Mouse (Mus musculus): ENCODE measurements at regions not wholly inside any gene's neighbourhood (a gene's known extent, or its start where the extent isn't known, plus 50 kb on each side); places are given as distances from the start of the nearest gene placed in this dataset.
"Not testable (repeated sequence)": the region's sequence is repeated elsewhere in the genome, so short reads cannot be mapped to it uniquely, and the experiment has no call there.

GRCm38 (mm10) chr17:83993028-83993427, 145.3 kb upstream of the Haao start:
- DNase-seq (ENCODE audit: low spot score in 2 of 2) = no peak

DNA sequence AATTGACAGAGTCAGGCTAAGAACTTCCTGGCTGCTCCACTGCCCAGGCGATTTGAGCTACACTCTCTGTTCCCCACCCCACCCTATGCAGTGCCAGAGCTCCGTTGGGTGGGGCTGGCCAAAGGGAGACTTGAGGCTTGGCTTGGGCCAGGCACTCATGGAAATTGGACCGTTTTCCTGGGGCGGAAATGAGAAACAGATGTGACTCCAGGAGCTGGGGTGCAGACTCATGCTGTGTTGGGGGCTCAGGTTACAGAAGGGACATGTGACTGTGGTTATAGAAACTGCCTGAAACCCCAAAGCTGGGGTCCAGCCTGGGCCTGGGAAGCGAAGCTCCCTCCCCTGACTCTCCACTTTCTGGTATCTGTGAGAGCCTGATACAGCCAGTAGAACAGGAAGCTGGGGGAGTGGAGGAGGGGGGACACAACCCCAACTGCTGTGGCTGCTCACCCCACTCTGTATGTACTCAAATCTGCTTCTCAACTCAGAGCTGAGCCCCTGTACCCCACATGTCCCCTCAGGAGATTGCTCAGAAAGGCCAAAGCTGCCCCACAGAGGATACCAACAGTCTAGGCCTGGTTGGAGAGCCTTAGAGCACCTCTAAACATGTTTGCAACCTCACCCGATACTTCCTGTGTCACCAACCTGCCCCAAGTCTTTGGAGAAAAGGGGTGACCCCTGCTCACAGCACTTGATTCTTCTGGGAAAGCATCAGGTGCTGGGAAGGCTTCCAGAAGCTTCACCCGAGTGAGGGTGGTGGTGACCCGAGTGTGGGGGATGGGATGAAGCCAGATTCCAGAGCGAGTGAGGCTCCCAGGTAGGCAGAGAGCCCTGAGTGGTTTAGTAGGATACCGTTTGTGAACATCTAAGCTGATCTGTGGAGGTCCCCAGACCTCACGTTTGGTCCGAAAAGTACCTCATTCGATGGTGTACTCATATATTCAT, 142.9 kb upstream of the Haao start:
- no peak for DNase-seq (ENCODE audit: low spot score in 2 of 2)

- DNase-seq (ENCODE audit: low spot score in 2 of 2) = no peak
These were observed 141.1 kb upstream of the Haao start for GRCm38 (mm10) chr17:83988897-83989296.

GRCm38 (mm10) chr17:83988165-83988564, 140.4 kb upstream of the Haao start:
- no peak for DNase-seq (ENCODE audit: low spot score in 2 of 2)

- DNase-seq (ENCODE audit: low spot score in 2 of 2) = no peak
These were observed 139.9 kb upstream of the Haao start for GRCm38 (mm10) chr17:83987683-83988082.

- DNase-seq (ENCODE audit: low spot score in 2 of 2) = no peak
These were observed 138.3 kb upstream of the Haao start for GRCm38 (mm10) chr17:83985916-83986578.

GRCm38 (mm10) chr17:83985333-83985790, 137.6 kb upstream of the Haao start:
- DNase-seq (ENCODE audit: low spot score in 2 of 2) = peak in 1 of 2 experiments; percentile 35

GRCm38 (mm10) chr17:83983837-83984388, 136.2 kb upstream of the Haao start:
- DNase-seq (ENCODE audit: low spot score in 2 of 2) = no peak

DNA sequence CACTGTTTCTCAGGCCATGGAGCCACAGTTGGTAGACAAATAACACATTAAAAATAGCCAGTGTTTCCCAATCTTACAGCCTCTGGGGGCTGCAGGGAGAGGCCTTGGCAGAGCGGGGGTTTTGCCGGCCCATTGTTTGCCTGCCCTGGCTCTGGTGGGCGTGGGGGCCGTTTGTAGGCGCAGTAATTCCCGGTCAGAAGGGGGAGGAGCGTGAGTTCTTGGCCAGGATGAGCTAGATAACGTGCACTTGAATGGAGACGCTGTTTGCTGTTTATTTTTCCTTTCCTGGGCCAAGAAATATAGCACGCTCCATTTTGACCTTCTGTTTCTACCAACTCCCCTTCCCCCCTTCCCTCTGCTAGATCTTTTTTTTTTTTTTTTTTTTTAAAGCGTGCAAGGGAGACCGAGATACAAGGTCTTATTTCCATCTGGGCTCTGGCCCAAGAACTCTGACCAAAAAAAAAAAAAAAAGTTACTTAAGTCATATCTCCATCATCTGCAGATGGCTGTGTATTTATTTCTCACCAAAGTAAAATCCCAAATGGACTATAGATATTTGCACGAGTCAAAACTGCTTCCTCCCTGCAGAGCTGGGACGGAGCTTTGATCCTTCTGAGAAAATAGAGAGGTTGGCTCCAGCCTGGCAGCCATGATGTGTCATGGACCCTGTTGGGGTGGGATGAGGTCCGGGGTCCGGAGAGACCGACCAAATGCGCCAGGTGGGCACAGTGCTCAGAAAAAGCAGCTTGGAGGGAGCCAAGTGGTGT, 135.5 kb upstream of the Haao start:
- DNase-seq (ENCODE audit: low spot score in 2 of 2) = no peak

GRCm38 (mm10) chr17:83982700-83983069, 134.9 kb upstream of the Haao start:
- no peak for DNase-seq (ENCODE audit: low spot score in 2 of 2)

GRCm38 (mm10) chr17:83978858-83979470, 131.2 kb upstream of the Haao start:
- no peak for DNase-seq (ENCODE audit: low spot score in 2 of 2)

GRCm38 (mm10) chr17:83977725-83978124, 130.0 kb upstream of the Haao start:
- no peak for DNase-seq (ENCODE audit: low spot score in 2 of 2)

DNA sequence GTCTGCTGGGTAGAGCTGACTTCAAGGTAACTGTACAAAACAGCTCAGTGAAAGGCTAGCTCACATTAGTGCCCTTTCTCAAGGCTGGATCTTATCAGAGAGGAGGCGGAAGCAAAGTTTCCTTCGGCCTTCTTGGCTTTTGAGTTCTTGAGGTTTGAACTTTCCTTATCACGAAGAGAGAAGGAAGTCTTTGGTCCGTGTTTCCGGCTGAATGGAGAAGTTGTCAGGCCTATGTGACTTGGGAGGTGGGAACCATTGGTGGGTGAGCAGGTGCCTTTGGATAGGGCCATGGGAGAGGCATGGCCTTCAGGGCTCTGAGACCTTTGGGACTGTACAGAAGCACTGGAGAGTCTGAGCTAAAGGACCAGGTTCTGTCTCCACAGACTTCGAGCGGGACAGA, 128.1 kb upstream of the Haao start:
- no peak for DNase-seq (ENCODE audit: low spot score in 2 of 2)

- DNase-seq (ENCODE audit: low spot score in 2 of 2) = peak in 1 of 2 experiments; percentile 72
These were observed 125.9 kb upstream of the Haao start for GRCm38 (mm10) chr17:83973461-83974350.

- DNase-seq (ENCODE audit: low spot score in 2 of 2) = no peak
These were observed 125.1 kb upstream of the Haao start for GRCm38 (mm10) chr17:83972874-83973273.

- no peak for DNase-seq (ENCODE audit: low spot score in 2 of 2)
These were observed 124.7 kb upstream of the Haao start for GRCm38 (mm10) chr17:83972470-83972869.

DNA sequence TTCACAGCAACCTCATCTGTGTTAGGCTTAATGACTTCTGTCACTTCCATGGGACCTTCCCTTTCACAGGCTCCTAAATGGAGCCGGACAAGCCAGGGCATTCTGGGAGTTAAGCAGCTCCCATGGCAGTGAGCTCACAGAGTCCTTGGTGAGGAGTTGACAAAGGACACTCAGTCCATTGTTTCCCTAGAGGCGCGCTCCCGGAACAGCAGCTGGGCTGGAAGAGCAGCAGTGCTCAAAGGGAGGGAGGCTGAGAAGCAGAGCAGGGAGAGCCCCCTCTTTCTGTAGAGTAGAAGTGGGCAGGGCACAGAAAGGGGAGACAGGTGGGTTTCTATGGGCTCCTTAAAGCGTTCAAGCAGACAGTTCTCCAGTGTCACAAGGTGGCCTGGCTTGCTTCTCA, 124.3 kb upstream of the Haao start:
- no peak for DNase-seq (ENCODE audit: low spot score in 2 of 2)

DNA sequence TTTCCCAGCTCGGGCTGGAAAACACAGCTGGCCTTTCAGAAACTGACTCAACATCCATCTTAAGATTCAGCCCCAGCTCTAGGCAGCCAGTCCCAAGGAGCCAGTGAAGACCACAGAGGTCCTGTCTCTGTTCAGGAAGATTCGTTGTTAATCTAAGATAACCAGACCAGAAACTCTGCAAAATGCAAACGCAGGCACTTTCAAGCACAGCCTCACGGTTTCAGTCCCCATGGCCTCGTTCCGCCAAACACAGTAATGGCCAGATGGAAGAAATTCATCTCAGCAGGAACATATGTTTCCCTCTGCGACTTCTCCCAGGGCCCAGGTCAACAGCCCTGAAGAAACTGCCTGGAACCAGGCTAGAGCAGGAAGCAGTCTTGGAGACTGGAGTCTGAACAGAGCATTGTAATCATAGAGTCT, 121.7 kb upstream of the Haao start:
- DNase-seq (ENCODE audit: low spot score in 2 of 2) = no peak

- DNase-seq (ENCODE audit: low spot score in 2 of 2) = not testable (repeated sequence)
These were observed 120.4 kb upstream of the Haao start for GRCm38 (mm10) chr17:83968124-83968523.

DNA sequence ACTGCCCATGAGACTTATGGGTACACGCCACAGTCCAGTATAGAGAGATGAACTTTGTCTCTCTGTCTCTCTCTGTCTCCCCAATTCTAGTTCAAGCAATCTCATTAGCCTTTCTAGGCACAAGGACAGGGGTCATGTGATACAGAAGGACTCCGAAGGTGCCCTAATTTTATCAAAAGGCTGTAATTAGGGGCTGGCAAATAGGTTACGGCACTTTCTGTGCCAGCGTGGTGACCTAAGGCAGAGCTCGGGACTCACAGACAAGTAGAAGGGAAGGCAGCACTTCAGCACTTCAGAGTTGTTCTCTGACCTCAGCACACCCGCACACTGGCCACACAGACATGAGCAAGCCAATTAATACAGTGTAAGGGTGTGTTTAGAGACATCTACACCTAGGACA, 119.2 kb upstream of the Haao start:
- DNase-seq (ENCODE audit: low spot score in 2 of 2) = no peak
